In the genomic region with DNA sequence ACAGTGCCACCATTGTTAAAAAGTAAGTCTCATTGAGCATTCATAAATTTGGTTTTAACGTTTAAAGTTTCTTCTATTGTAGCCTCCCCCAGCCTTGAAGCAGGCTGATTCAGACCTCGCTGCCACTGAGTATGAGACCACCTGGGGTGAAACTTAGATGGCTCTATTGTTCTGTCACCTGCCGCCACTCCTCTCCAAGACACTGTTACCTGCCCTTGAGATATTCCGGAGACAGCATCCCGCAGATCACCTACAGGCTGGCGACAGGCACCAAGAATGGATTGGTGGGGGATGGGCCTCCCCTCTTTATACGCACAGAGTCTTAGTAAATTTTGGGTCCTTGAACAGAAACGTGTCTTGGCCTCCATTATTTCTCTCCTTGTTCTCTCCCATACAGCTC, we compare ENCODE assay signal across 11 mouse cellular contexts.
"Had no signal": no experiment of that assay in that cellular context is flagged by ENCODE, and none has a peak within 500 bp of the region (broad histone marks: within the 10 kb centered on the region; RNA-seq: fewer than 3 reads in every experiment).

No protein-coding gene starts in this region.

- DNase-seq: gastrocnemius, postnatal 14 days; gastrocnemius, postnatal 36 days; heart, adult 18-20 months; heart, postnatal 10 days; heart, postnatal 4 days; kidney, adult 18-20 months; kidney, adult 8-10 months; kidney, postnatal 10 days; kidney, postnatal 25 days; kidney, postnatal 4 days; left cerebral cortex, postnatal 4 days had no signal
